Mouse (Mus musculus): Measurements from ENCODE around the gene Irs2. TPM values are rescaled to one million over a fixed set of nuclear protein-coding genes. Genes with fewer than 3 reads are reported as not detected.

Gene Irs2
- polyA plus RNA-seq, 1 experiment from 2014 or later, result 5.0 TPM

- WGBS, result 80% methylated on average over 9 of the region's 9 CpGs
- no peak overlapping the region for H3K9ac ChIP-seq (replicated peaks; ENCODE audit: low read depth, low read length)
- no peak overlapping the region for H3K4me3 ChIP-seq (ENCODE audit: low read depth, low read length)
- no peak for ATAC-seq (ENCODE audit: insufficient number of reproducible peaks, insufficient read depth, low FRiP score, low read depth)
- H3K4me2 ChIP-seq (replicated peaks; ENCODE audit: low read depth, low read length), result no peak overlapping the region
- no peaks in the 10 kb centered on the region for H3K27me3 ChIP-seq (ENCODE audit: control insufficient read depth, insufficient read depth, low read length)
- no peaks in the 10 kb centered on the region for H3K9me3 ChIP-seq (ENCODE audit: control insufficient read depth, low read depth, low read length)
- no peaks in the 10 kb centered on the region for H3K4me1 ChIP-seq (ENCODE audit: control insufficient read depth, insufficient read depth, low read length)
- H3K36me3 ChIP-seq (ENCODE audit: control insufficient read depth, insufficient read depth, low read length), result no peaks in the 10 kb centered on the region
- H3K27ac ChIP-seq (ENCODE audit: low read length), result no peak overlapping the region
Observed at GRCm38 (mm10) chr8:11042872-11043587, 34.8 kb upstream of the Irs2 start.

GRCm38 (mm10) chr8:11040088-11040487 lies 31.8 kb upstream of the Irs2 start:
- 81% methylated on average over 7 of the region's 7 CpGs for WGBS
- H3K4me1 ChIP-seq (ENCODE audit: control insufficient read depth, insufficient read depth, low read length), result 0 out of 2 replicates have a peak, but pooled peaks cover 4% of the 10 kb centered on the region
- no peak overlapping the region for H3K9ac ChIP-seq (replicated peaks; ENCODE audit: low read depth, low read length)
- H3K36me3 ChIP-seq (ENCODE audit: control insufficient read depth, insufficient read depth, low read length), result no peaks in the 10 kb centered on the region
- no peaks in the 10 kb centered on the region for H3K9me3 ChIP-seq (ENCODE audit: control insufficient read depth, low read depth, low read length)
- no peak overlapping the region for H3K27ac ChIP-seq (ENCODE audit: low read length)
- no peak for ATAC-seq (ENCODE audit: insufficient number of reproducible peaks, insufficient read depth, low FRiP score, low read depth)
- H3K27me3 ChIP-seq (ENCODE audit: control insufficient read depth, insufficient read depth, low read length), result no peaks in the 10 kb centered on the region
- no peak overlapping the region for H3K4me3 ChIP-seq (ENCODE audit: low read depth, low read length)
- no peak overlapping the region for H3K4me2 ChIP-seq (replicated peaks; ENCODE audit: low read depth, low read length)

DNA sequence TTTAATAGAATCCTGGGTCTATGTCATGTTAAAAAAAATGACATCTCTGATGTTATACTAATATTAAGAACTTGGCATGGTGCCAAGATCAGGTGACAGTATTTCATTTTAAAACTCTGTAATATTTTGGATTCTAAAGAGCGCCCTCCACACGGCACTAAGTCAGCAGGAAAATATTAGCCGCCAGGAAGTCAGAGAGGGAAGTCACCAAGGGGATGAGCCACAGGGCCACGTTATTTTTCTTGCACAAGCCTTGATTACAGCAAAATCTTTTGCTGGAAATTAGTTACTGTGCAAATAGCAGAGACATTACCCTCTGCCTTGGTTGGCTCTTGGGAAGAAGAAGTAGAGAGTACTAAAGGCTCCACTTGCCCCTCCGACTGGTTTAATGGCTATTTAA lies 30.5 kb upstream of the Irs2 start:
- Histone ChIP-seq H3K9me3 (ENCODE audit: control insufficient read depth, low read depth, low read length) (no peaks in the 10 kb centered on the region), H3K9ac (replicated peaks; ENCODE audit: low read depth, low read length) (no peak overlapping the region), H3K27me3 (ENCODE audit: control insufficient read depth, insufficient read depth, low read length) (no peaks in the 10 kb centered on the region), H3K36me3 (ENCODE audit: control insufficient read depth, insufficient read depth, low read length) (no peaks in the 10 kb centered on the region), H3K4me1 (ENCODE audit: control insufficient read depth, insufficient read depth, low read length) (0 out of 2 replicates have a peak, but pooled peaks cover 4% of the 10 kb centered on the region), H3K27ac (ENCODE audit: low read length) (no peak overlapping the region), H3K4me3 (ENCODE audit: low read depth, low read length) (no peak overlapping the region), H3K4me2 (replicated peaks; ENCODE audit: low read depth, low read length) (no peak overlapping the region)
- ATAC-seq (ENCODE audit: insufficient number of reproducible peaks, insufficient read depth, low FRiP score, low read depth), result no peak
- 68% methylated on average over 5 of the region's 5 CpGs for WGBS

- Histone ChIP-seq H3K4me3 (ENCODE audit: low read depth, low read length) (no peak overlapping the region), H3K4me1 (ENCODE audit: control insufficient read depth, insufficient read depth, low read length) (0 out of 2 replicates have a peak, but pooled peaks cover 4% of the 10 kb centered on the region), H3K9me3 (ENCODE audit: control insufficient read depth, low read depth, low read length) (no peaks in the 10 kb centered on the region), H3K9ac (replicated peaks; ENCODE audit: low read depth, low read length) (no peak overlapping the region), H3K4me2 (replicated peaks; ENCODE audit: low read depth, low read length) (no peak overlapping the region), H3K27ac (ENCODE audit: low read length) (no peak overlapping the region), H3K36me3 (ENCODE audit: control insufficient read depth, insufficient read depth, low read length) (no peaks in the 10 kb centered on the region), H3K27me3 (ENCODE audit: control insufficient read depth, insufficient read depth, low read length) (no peaks in the 10 kb centered on the region)
- WGBS, result 86% methylated on average over 5 of the region's 5 CpGs
- ATAC-seq (ENCODE audit: insufficient number of reproducible peaks, insufficient read depth, low FRiP score, low read depth), result no peak
Observed at GRCm38 (mm10) chr8:11038367-11038766, 30.1 kb upstream of the Irs2 start.

DNA sequence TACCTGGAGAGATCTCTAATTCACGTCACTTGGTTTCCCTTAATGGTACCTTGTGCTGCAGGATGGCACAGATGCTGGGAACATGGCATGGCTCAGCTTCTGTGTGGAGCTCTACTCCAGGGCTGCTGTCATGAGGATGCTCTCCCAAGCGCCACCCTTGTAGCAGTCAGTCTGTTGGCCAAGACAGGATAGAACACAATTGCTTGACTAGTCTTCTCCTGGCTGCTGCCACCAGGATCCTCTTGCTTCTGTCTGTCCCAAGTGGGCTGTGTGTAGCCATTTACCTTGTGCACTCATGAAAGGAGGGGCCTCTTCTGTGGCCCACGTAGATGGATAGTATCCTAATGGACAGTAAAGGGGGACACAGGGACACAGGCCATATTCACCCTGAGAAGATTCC lies 28.5 kb upstream of the Irs2 start:
- Histone ChIP-seq H3K4me1 (ENCODE audit: control insufficient read depth, insufficient read depth, low read length) (0 out of 2 replicates have a peak, but pooled peaks cover 4% of the 10 kb centered on the region), H3K9ac (replicated peaks; ENCODE audit: low read depth, low read length) (no peak overlapping the region), H3K27ac (ENCODE audit: low read length) (no peak overlapping the region), H3K4me3 (ENCODE audit: low read depth, low read length) (no peak overlapping the region), H3K27me3 (ENCODE audit: control insufficient read depth, insufficient read depth, low read length) (no peaks in the 10 kb centered on the region), H3K9me3 (ENCODE audit: control insufficient read depth, low read depth, low read length) (no peaks in the 10 kb centered on the region), H3K4me2 (replicated peaks; ENCODE audit: low read depth, low read length) (no peak overlapping the region), H3K36me3 (ENCODE audit: control insufficient read depth, insufficient read depth, low read length) (no peaks in the 10 kb centered on the region)
- WGBS, result 93% methylated on average over 3 of the region's 3 CpGs
- no peak for ATAC-seq (ENCODE audit: insufficient number of reproducible peaks, insufficient read depth, low FRiP score, low read depth)

- WGBS, result 22% methylated on average over 19 of the region's 19 CpGs
- Histone ChIP-seq H3K36me3 (ENCODE audit: control insufficient read depth, insufficient read depth, low read length) (no peaks in the 10 kb centered on the region), H3K9ac (replicated peaks; ENCODE audit: low read depth, low read length) (no peak overlapping the region), H3K27ac (ENCODE audit: low read length) (no peak overlapping the region), H3K27me3 (ENCODE audit: control insufficient read depth, insufficient read depth, low read length) (no peaks in the 10 kb centered on the region), H3K9me3 (ENCODE audit: control insufficient read depth, low read depth, low read length) (no peaks in the 10 kb centered on the region), H3K4me2 (replicated peaks; ENCODE audit: low read depth, low read length) (no peak overlapping the region), H3K4me1 (ENCODE audit: control insufficient read depth, insufficient read depth, low read length) (0 out of 2 replicates have a peak, but pooled peaks cover 4% of the 10 kb centered on the region), H3K4me3 (ENCODE audit: low read depth, low read length) (no peak overlapping the region)
- peak; percentile 42; the same call in 1 of the 2 replicates for ATAC-seq (ENCODE audit: insufficient number of reproducible peaks, insufficient read depth, low FRiP score, low read depth)
Observed at GRCm38 (mm10) chr8:11035628-11036416, 27.6 kb upstream of the Irs2 start.

DNA sequence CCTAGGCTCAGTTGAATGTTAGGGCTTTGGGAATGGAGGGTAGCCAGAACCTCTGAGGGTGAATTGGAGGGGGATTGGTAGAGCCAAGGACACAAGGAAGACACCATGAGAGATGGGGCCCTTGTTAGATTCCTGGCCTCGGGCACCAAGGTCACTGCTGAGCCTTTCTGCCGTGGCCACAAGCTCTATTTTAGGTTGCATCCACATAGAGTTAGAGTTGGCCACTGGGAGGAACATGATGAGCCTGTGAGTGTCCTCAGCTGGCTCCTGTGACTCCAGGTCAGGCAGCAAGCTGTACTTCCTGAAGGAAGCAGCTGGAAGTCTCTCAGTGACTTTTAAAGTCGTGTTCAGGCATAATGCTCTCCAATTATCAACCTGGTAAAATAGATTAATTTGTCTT lies 16.6 kb upstream of the Irs2 start:
- ATAC-seq (ENCODE audit: insufficient number of reproducible peaks, insufficient read depth, low FRiP score, low read depth), result no peak
- H3K27me3 ChIP-seq (ENCODE audit: control insufficient read depth, insufficient read depth, low read length), result no peaks in the 10 kb centered on the region

DNA sequence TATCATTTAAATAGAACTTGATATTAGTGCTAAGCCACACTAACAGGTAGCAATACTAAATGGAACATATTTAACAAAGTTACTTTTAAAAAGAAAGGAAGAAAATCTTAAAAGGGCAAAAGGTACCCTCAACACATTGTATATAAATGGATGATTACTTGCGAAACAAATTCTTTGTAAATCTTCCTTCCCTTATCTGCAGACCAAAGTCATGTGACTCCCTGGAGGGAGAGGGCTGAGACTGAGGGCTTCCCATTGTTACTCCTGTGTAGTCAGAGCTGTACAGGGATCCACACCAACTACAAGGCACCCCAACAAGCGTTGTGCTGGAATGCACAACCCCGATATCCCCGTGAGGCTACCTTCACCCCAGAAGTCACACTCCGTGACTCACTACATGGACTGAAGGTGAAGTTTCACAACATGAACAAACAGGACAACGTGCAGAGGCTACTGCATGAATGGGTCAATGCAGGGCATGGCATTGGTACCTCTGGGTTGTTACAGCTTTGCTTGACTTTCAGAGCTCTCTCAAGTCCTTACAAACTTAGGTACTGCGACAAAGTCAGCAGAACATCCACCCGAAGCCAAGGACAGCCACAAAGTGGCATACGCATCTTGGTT lies 12.8 kb upstream of the Irs2 start:
- ATAC-seq (ENCODE audit: insufficient number of reproducible peaks, insufficient read depth, low FRiP score, low read depth), result no peak
- Histone ChIP-seq H3K9me3 (ENCODE audit: control insufficient read depth, low read depth, low read length) (no peaks in the 10 kb centered on the region), H3K4me2 (replicated peaks; ENCODE audit: low read depth, low read length) (no peak overlapping the region), H3K4me1 (ENCODE audit: control insufficient read depth, insufficient read depth, low read length) (no peaks in the 10 kb centered on the region), H3K27ac (ENCODE audit: low read length) (no peak overlapping the region), H3K36me3 (ENCODE audit: control insufficient read depth, insufficient read depth, low read length) (no peaks in the 10 kb centered on the region), H3K27me3 (ENCODE audit: control insufficient read depth, insufficient read depth, low read length) (no peaks in the 10 kb centered on the region), H3K4me3 (ENCODE audit: low read depth, low read length) (no peak overlapping the region), H3K9ac (replicated peaks; ENCODE audit: low read depth, low read length) (no peak overlapping the region)
- WGBS, result 93% methylated on average over 9 of the region's 9 CpGs

More for the DNA sequence above, 16.6 kb upstream of the Irs2 start:
- 69% methylated on average over 3 of the region's 3 CpGs for WGBS
- Histone ChIP-seq H3K4me2 (replicated peaks; ENCODE audit: low read depth, low read length) (no peak overlapping the region), H3K27ac (ENCODE audit: low read length) (no peak overlapping the region), H3K4me3 (ENCODE audit: low read depth, low read length) (no peak overlapping the region), H3K36me3 (ENCODE audit: control insufficient read depth, insufficient read depth, low read length) (no peaks in the 10 kb centered on the region), H3K9me3 (ENCODE audit: control insufficient read depth, low read depth, low read length) (no peaks in the 10 kb centered on the region), H3K9ac (replicated peaks; ENCODE audit: low read depth, low read length) (no peak overlapping the region), H3K4me1 (ENCODE audit: control insufficient read depth, insufficient read depth, low read length) (no peaks in the 10 kb centered on the region)
